Mouse (Mus musculus) liver, adult 2 months (tissue): ENCODE results near the gene Foxi3. TPM values are rescaled to one million over a fixed set of nuclear protein-coding genes. Genes with fewer than 3 reads are reported as not detected.

Source experiments
- DNase-seq: peaks from one replicate; pipeline ENCODE4 v3.0.0-alpha.2; 2011; ENCODE audit warnings: low read depth, low spot score; ENCODE audit errors: extremely low read depth
- H3K27ac ChIP-seq: fragments of 200-500 bp; replicated peaks from 2 replicates; pipeline ENCODE4 v1.5.1; 2012; ENCODE audit warnings: low read depth, mild to moderate bottlenecking, control low read depth, inconsistent platforms, low read length; ENCODE audit not compliant: insufficient read depth
- H3K27me3 ChIP-seq: fragments of 200-500 bp; 2 replicates; pipeline ENCODE4 v1.6.1; 2012; ENCODE audit warnings: mild to moderate bottlenecking, moderate library complexity, low read length, inconsistent platforms; ENCODE audit not compliant: control insufficient read depth, insufficient read depth
- H3K36me3 ChIP-seq: fragments of 200-500 bp; 2 replicates; pipeline ENCODE4 v1.6.1; 2012; ENCODE audit warnings: low read length, inconsistent platforms; ENCODE audit not compliant: control insufficient read depth, insufficient read depth
- H3K4me1 ChIP-seq: fragments of 200-500 bp; 2 replicates; pipeline ENCODE4 v1.6.1; 2011; ENCODE audit warnings: low read length; ENCODE audit not compliant: control insufficient read depth, insufficient read depth
- H3K4me3 ChIP-seq: fragments of 200-500 bp; 2 replicates; pipeline ENCODE4 v1.5.1; 2011; ENCODE audit warnings: low read depth, mild to moderate bottlenecking, control low read depth, low read length, moderate library complexity; ENCODE audit not compliant: insufficient read depth
- H3K79me2 ChIP-seq: fragments of 200-500 bp; 2 replicates; pipeline ENCODE4 v1.6.1; 2012; ENCODE audit warnings: inconsistent platforms, mild to moderate bottlenecking, low read length, moderate library complexity; ENCODE audit not compliant: control insufficient read depth, insufficient read depth
- H3K9ac ChIP-seq: fragments of 200-500 bp; 2 replicates; pipeline ENCODE4 v1.6.1; 2012; ENCODE audit warnings: low read depth, mild to moderate bottlenecking, control low read depth, inconsistent platforms, low read length
- CTCF ChIP-seq: fragments of 200-500 bp; IDR thresholded peaks from 2 replicates; pipeline ENCODE4 v1.5.1; 2011; ENCODE audit warnings: low read depth, low read length, control low read depth
- POLR2A ChIP-seq: fragments of 200-500 bp; IDR thresholded peaks from 2 replicates; pipeline ENCODE4 v1.6.1; 2011; ENCODE audit warnings: low read length, control low read depth; ENCODE audit not compliant: insufficient read depth; ENCODE audit errors: extremely low read depth
- WGBS: fragments of 180-500 bp; shearing (Covaris S2); methylation state at CpG from one replicate; pipeline ENCODE4 v1.1.7; 2018; 5-methylcytosine and 5-hydroxymethylcytosine counted together
- polyA plus RNA-seq: library from polyadenylated mRNA; depleted of rRNA; stranded (reverse); fragments of >200 nt; gene quantifications from 2 replicates; pipeline ENCODE4 v1.2.3, GENCODE M21; 2012
- total RNA-seq: library from RNA; depleted of rRNA; stranded (reverse); fragments of >200 nt; gene quantifications from 2 replicates; pipeline ENCODE4 v1.2.3, GENCODE M21; 2014

Gene Foxi3
- total and polyA plus RNA-seq, 2 experiments = not detected

GRCm38 (mm10) chr6:70973066-70973465 is 16.7 kb downstream of the Foxi3 start:
- TF ChIP-seq CTCF = no peak
- no peak for TF ChIP-seq POLR2A
- DNase-seq = no peak
- H3K4me1 ChIP-seq = no peaks in the 10 kb centered on the region
- H3K27me3 ChIP-seq = no peaks in the 10 kb centered on the region
- H3K27ac ChIP-seq = no peak overlapping the region
- 55% methylated on average over 3 of the region's 3 CpGs for WGBS
- H3K79me2 ChIP-seq = no peaks in the 10 kb centered on the region
- H3K36me3 ChIP-seq = no peaks in the 10 kb centered on the region
- no peak overlapping the region for H3K9ac ChIP-seq
- H3K4me3 ChIP-seq = no peak overlapping the region

DNA sequence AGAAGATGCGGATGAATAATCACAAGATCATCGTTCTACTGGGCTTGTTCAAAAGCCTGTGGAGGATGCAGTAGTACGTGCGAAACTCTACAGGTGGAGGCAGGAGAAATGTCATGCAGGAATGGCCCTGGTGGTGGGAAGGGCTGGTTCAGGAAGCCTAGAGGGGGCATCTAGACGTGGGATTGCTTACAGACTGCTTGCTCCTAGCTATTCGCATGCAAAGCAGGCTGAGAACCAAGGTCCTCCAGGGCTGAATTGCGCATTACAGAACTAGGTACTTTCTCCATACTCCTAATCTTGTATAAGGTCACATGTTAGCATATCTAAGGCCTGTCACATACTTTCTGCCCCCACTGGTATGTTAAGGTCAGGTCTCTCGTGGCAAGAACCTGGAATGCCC is 24.7 kb downstream of the Foxi3 start:
- Histone ChIP-seq H3K4me3 (no peak overlapping the region), H3K27ac (no peak overlapping the region), H3K9ac (no peak overlapping the region), H3K36me3 (no peaks in the 10 kb centered on the region), H3K4me1 (no peaks in the 10 kb centered on the region), H3K27me3 (no peaks in the 10 kb centered on the region), H3K79me2 (no peaks in the 10 kb centered on the region)
- DNase-seq = no peak
- WGBS = 82% methylated on average over 8 of the region's 8 CpGs
- no peak for TF ChIP-seq CTCF
- TF ChIP-seq POLR2A = no peak

DNA sequence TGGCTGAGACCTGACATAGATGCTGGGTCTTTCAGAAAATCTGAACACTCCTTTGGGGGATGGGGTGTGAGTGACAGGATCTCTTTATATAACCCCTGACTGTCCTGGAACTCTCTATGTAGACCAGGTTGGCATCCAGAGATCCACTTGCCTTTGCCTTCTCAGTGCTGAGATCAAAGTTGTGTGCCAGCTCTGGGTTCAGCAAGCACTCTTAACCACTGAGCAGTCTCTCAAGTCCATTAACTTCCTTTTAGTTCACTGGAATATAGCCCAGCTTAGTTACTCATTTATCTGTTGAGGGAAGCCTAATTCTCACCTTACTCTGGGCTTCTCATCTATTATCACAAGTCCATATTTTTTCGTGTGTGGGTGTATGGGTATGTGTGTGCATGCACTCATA is 26.1 kb downstream of the Foxi3 start:
- no peak for DNase-seq
- no peaks in the 10 kb centered on the region for H3K4me1 ChIP-seq
- no peak overlapping the region for H3K27ac ChIP-seq
- H3K27me3 ChIP-seq = no peaks in the 10 kb centered on the region
- no peak overlapping the region for H3K9ac ChIP-seq
- no peak overlapping the region for H3K4me3 ChIP-seq
- 55% methylated on average over 1 of the region's 1 CpGs for WGBS
- no peaks in the 10 kb centered on the region for H3K36me3 ChIP-seq
- no peak for TF ChIP-seq CTCF
- no peak for TF ChIP-seq POLR2A
- no peaks in the 10 kb centered on the region for H3K79me2 ChIP-seq

DNA sequence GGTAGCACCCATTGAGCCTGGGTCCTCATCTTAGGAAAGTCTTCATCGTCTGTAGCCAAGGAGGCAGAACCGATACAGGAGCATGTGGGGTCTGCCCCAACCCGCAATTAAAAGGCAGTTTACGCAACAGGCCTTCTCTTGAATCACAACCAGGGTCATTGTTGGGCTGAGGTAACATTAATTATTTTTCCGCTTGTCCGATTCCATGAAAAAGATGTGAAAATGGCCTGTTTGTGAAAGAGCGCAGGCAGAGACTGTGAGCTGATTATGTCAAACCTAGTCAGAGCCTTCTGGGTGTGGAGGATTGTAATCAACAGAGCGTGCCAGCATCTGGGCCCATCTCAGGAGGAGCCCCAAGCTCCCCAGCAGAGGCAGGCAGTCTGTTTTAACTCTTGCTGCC is 30.4 kb downstream of the Foxi3 start:
- TF ChIP-seq POLR2A (no peak), CTCF (no peak)
- 87% methylated on average over 8 of the region's 8 CpGs for WGBS

GRCm38 (mm10) chr6:70996123-70996723 is 39.9 kb downstream of the Foxi3 start:
- TF ChIP-seq CTCF (no peak), POLR2A (no peak)
- WGBS = 79% methylated on average over 4 of the region's 4 CpGs

More for the DNA sequence above, 30.4 kb downstream of the Foxi3 start:
- H3K79me2 ChIP-seq = no peaks in the 10 kb centered on the region
- H3K27me3 ChIP-seq = no peaks in the 10 kb centered on the region
- H3K36me3 ChIP-seq = no peaks in the 10 kb centered on the region
- H3K4me1 ChIP-seq = no peaks in the 10 kb centered on the region
- no peak overlapping the region for H3K9ac ChIP-seq
- H3K27ac ChIP-seq = no peak overlapping the region
- no peak overlapping the region for H3K4me3 ChIP-seq
- DNase-seq = no peak

GRCm38 (mm10) chr6:71002656-71003055 is 46.3 kb downstream of the Foxi3 start:
- no peaks in the 10 kb centered on the region for H3K79me2 ChIP-seq
- H3K4me1 ChIP-seq = no peaks in the 10 kb centered on the region
- DNase-seq = no peak
- H3K27me3 ChIP-seq = no peaks in the 10 kb centered on the region
- no peak overlapping the region for H3K27ac ChIP-seq
- WGBS = 92% methylated on average over 2 of the region's 2 CpGs
- no peak overlapping the region for H3K9ac ChIP-seq
- H3K4me3 ChIP-seq = no peak overlapping the region
- no peaks in the 10 kb centered on the region for H3K36me3 ChIP-seq
- TF ChIP-seq CTCF (no peak), POLR2A (no peak)

More at GRCm38 (mm10) chr6:70996123-70996723, 39.9 kb downstream of the Foxi3 start:
- H3K4me1 ChIP-seq = no peaks in the 10 kb centered on the region
- H3K36me3 ChIP-seq = no peaks in the 10 kb centered on the region
- no peak overlapping the region for H3K4me3 ChIP-seq
- DNase-seq = no peak
- H3K27me3 ChIP-seq = 0 out of 2 replicates have a peak, but pooled peaks cover 3% of the 10 kb centered on the region
- H3K9ac ChIP-seq = no peak overlapping the region
- no peaks in the 10 kb centered on the region for H3K79me2 ChIP-seq
- no peak overlapping the region for H3K27ac ChIP-seq
